Mouse (Mus musculus): Measurements from ENCODE around the gene Mfng. TPM values are rescaled to one million over a fixed set of nuclear protein-coding genes. Genes with fewer than 3 reads are reported as not detected.

The Mfng gene
- polyA plus RNA-seq (2015; fragmentation: Nextera tagmentation; extraction: Ambion mirVana), result 21.3 and 22.8 TPM in 2 replicates

DNA sequence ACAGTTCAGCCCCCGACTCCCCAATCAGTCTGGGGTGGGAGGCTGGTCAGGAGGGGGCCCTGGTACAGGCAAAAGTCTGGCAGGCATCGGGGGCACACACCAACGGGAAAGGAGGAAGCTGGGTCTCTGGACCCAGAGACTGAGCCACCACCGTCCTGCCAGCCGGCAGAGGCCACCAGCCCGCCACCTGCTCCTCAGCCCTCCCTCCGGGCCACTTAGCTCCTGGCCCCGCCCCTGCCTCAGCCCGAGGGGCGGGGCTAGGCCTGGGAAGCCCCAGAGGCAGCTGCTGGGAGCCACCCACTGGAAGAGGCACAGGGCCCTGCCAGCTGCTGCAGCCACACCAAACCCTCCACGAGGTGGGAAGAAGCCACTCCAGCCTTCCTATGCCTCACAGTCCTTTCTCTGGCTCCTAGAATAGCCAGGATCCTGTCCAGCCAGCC, at the start of gene Mfng:
Mfng (minus strand) TSS at position 186 of the 440 bp plus-strand sequence.
- Histone ChIP-seq H3K4me3 (replicated peaks) (peak within 1 kb of the TSS; percentile 28), H3K9ac (no peak within 1 kb of the TSS), H3K4me2 (replicated peaks) (peak within 1 kb of the TSS; percentile 30), H3K36me3 (no peaks in the 10 kb centered on the region), H3K27me3 (no peaks in the 10 kb centered on the region), H3K9me3 (replicated peaks) (no peaks in the 10 kb centered on the region), H3K4me1 (peaks cover 18% of the 10 kb centered on the region), H3K27ac (replicated peaks) (peak within 1 kb of the TSS; percentile 44)
- 5% methylated on average over 11 of the region's 11 CpGs for WGBS
- ATAC-seq (ENCODE audit: insufficient number of reproducible peaks, low FRiP score, low TSS enrichment, low read depth), result peak; percentile 78

DNA sequence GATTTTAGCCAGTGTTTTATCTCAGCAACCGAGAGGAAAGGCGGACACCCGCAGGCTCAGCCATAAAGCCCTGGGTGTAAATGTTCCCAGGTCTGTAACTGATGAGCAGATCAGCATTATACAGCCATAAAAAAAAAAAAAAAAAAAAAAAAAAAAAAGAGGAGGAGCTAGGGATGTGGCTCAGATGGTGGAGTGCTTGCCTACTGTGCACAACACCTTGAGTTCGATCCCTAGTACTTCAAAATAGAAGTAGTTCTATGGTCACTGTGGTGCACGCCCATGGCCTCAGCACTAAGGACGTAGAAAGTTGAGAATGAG, 42.8 kb upstream of the Mfng start:
- Histone ChIP-seq H3K4me3 (replicated peaks) (no peak overlapping the region), H3K4me2 (replicated peaks) (no peak overlapping the region), H3K27ac (replicated peaks) (0 out of 2 replicates have a peak overlapping the region, but pooled peaks have one; percentile 19), H3K27me3 (no peaks in the 10 kb centered on the region; the same call in none of the 2 replicates), H3K9ac (no peak overlapping the region), H3K36me3 (no peaks in the 10 kb centered on the region), H3K9me3 (replicated peaks) (no peaks in the 10 kb centered on the region), H3K4me1 (peaks cover 10% of the 10 kb centered on the region; the same call in 1 of the 2 replicates)
- no peak for ATAC-seq (ENCODE audit: insufficient number of reproducible peaks, low FRiP score, low TSS enrichment, low read depth)
- WGBS, result 64% methylated on average over 6 of the region's 6 CpGs

DNA sequence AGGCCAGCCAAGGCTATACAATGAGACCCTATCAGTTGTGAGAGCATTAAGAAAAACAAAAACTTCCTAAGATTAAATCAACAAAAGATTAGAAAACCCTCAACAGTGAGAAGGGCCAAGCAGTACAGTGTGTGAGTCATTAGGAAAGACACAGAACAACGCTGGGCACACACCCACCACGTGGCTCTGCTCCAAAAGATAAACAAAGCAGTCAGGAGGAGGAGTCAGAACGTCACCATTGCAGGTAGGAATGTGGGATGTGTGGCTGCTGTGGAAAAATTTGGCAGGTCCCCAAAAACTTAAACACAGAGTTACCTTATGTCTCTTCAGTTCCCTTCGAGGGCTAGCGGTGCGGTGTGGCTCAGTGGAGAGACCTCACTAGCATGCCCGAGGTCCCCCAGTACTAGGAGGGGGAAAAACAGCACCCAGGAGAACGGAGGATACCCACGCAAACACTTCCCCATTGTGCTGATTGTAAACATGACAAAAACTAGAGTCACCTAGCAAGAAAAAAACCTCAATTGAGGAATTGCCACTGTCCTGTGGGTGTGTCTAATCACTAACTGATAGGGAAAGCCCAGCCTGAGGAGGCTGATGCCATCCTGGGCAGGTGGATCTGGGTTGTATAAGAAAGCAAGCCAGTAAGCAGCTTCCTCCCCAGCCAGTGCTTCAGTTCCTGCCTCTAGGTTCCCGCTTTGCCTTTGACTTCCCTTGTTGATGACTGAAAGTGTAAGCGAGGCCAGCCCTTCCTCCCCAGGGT, 42.2 kb upstream of the Mfng start:
- Histone ChIP-seq H3K9ac (no peak overlapping the region), H3K4me2 (replicated peaks) (no peak overlapping the region), H3K27me3 (no peaks in the 10 kb centered on the region; the same call in 1 of the 2 replicates)

DNA sequence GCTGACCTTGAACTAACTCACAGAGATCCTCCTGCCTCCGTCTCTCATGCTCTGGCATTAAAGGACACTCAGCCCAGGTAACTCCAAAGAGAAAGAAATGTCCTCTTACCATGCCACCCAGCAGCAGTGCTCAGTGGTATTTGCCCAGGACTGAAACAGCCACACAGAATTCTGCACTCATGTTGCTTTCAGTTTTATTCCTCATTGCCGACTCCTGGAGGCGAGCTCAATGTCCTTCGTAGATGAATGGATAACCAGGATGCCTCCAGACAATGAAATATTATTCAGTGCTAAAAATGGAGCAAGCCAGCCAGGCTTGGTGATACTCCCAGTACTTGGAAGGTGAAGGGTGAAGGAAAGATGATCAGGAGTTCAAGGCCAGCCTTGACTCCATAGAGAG, 40.3 kb upstream of the Mfng start:
- Histone ChIP-seq H3K4me2 (replicated peaks) (no peak overlapping the region), H3K9me3 (replicated peaks) (no peaks in the 10 kb centered on the region), H3K4me3 (replicated peaks) (no peak overlapping the region), H3K27ac (replicated peaks) (no peak overlapping the region), H3K4me1 (peaks cover 20% of the 10 kb centered on the region), H3K9ac (no peak overlapping the region), H3K36me3 (no peaks in the 10 kb centered on the region), H3K27me3 (no peaks in the 10 kb centered on the region)
- WGBS, result 91% methylated on average over 4 of the region's 4 CpGs
- ATAC-seq (ENCODE audit: insufficient number of reproducible peaks, low FRiP score, low TSS enrichment, low read depth), result no peak

More for the DNA sequence above, 42.2 kb upstream of the Mfng start:
- Histone ChIP-seq H3K9me3 (replicated peaks) (no peaks in the 10 kb centered on the region), H3K4me1 (peaks cover 10% of the 10 kb centered on the region; the same call in 1 of the 2 replicates), H3K4me3 (replicated peaks) (no peak overlapping the region), H3K27ac (replicated peaks) (0 out of 2 replicates have a peak overlapping the region, but pooled peaks have one; percentile 19), H3K36me3 (no peaks in the 10 kb centered on the region)
- WGBS, result 45% methylated on average over 11 of the region's 11 CpGs
- ATAC-seq (ENCODE audit: insufficient number of reproducible peaks, low FRiP score, low TSS enrichment, low read depth), result peak; percentile 63; the same call in 1 of the 2 replicates

DNA sequence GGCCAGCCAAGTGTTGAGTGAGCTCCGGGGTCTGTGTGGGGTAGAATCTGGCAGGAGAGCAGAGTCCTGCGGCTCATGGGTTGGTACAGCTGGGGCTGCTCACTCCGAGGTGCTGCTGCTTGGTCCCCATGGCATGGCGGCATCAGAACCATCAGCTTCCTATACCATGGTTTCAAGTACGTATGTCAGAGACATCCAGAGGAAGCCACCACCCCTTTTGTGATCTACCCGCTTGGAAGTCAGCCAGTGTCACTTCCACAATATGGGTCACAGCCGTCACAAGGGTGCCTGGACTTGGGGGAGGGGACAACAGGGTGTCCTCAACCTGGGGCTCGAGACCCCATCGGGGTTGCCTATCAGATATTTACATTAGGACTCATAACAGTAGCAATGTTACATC, 36.9 kb upstream of the Mfng start:
- WGBS, result 61% methylated on average over 9 of the region's 9 CpGs
- H3K4me2 ChIP-seq (replicated peaks), result no peak overlapping the region
- H3K4me3 ChIP-seq (replicated peaks), result no peak overlapping the region
- H3K4me1 ChIP-seq, result peaks cover 23% of the 10 kb centered on the region
- H3K9ac ChIP-seq, result no peak overlapping the region
- no peaks in the 10 kb centered on the region for H3K9me3 ChIP-seq (replicated peaks)
- ATAC-seq (ENCODE audit: insufficient number of reproducible peaks, low FRiP score, low TSS enrichment, low read depth), result no peak
- H3K27me3 ChIP-seq, result no peaks in the 10 kb centered on the region
- no peak overlapping the region for H3K27ac ChIP-seq (replicated peaks)
- no peaks in the 10 kb centered on the region for H3K36me3 ChIP-seq

DNA sequence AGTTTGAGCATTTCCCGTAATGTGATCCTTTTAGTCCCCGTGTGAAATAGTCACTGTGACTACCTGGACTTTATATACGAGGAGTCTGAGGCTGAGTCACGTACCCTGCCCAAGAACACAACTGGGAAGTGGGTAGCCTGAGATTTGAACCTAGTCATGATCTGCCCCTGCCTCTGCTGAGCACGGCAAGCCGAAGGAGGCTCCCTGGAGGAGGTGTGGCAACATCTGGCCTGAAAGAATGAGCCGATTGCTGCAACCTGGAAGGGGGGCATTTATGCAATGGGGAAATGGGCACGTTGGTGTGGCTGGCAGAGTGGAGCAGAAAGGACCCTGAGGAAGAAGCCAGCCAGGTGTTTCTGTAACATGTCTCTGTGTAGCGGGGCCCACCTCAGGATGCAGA, 36.5 kb upstream of the Mfng start:
- Histone ChIP-seq H3K4me3 (replicated peaks) (no peak overlapping the region), H3K27ac (replicated peaks) (no peak overlapping the region), H3K36me3 (no peaks in the 10 kb centered on the region), H3K4me1 (peaks cover 21% of the 10 kb centered on the region), H3K9ac (no peak overlapping the region), H3K27me3 (no peaks in the 10 kb centered on the region), H3K9me3 (replicated peaks) (no peaks in the 10 kb centered on the region), H3K4me2 (replicated peaks) (no peak overlapping the region)
- ATAC-seq (ENCODE audit: insufficient number of reproducible peaks, low FRiP score, low TSS enrichment, low read depth), result no peak
- 45% methylated on average over 9 of the region's 9 CpGs for WGBS

DNA sequence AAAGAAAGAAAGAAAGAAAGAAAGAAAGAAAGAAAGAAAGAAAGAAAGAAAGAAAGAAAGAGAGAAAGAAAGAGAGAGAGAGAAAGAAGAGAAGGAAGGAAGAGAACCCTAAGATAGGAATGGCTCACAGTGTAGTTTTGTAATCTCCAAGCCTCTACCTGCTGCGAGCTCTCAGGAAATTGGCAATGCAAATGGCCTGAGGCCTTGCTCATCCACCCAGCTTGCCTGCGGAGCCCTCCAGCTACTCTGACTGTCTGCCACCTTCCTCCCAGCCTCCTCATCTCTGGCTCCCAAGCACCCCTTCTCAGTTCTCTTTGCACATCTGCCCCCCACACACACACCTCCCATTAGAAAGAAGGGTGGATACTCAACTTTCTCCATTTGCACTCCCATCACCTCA, 35.7 kb upstream of the Mfng start:
- H3K4me2 ChIP-seq (replicated peaks), result no peak overlapping the region
- H3K27ac ChIP-seq (replicated peaks), result no peak overlapping the region
- H3K4me3 ChIP-seq (replicated peaks), result no peak overlapping the region
- ATAC-seq (ENCODE audit: insufficient number of reproducible peaks, low FRiP score, low TSS enrichment, low read depth), result no peak
- no peak overlapping the region for H3K9ac ChIP-seq
- no peaks in the 10 kb centered on the region for H3K27me3 ChIP-seq
- 66% methylated on average over 2 of the region's 2 CpGs for WGBS
- no peaks in the 10 kb centered on the region for H3K36me3 ChIP-seq
- H3K9me3 ChIP-seq (replicated peaks), result no peaks in the 10 kb centered on the region
- peaks cover 25% of the 10 kb centered on the region for H3K4me1 ChIP-seq

DNA sequence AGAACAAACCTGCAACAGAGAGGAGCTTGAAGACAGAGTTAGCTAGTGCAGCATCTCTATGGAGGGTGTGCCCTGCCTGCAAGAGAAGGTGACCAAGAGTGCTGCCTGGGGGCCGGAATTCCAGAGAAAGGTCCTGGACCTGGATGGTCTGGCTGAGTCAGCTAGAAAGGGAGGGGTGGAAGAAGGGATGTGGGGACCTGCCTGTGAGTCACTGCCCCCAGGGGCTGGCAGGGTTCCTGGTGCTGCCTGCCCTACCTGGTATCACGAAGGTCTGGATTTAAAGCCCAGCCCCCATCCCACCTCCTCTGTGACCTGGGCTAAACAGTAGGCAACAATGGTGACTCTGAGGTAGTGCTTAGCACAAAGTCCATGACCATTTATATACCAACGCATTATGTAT, 33.9 kb upstream of the Mfng start:
- peaks cover 15% of the 10 kb centered on the region for H3K27me3 ChIP-seq
- no peak overlapping the region for H3K9ac ChIP-seq
- no peaks in the 10 kb centered on the region for H3K9me3 ChIP-seq (replicated peaks)
- H3K4me2 ChIP-seq (replicated peaks), result no peak overlapping the region
- H3K4me1 ChIP-seq, result peaks cover 43% of the 10 kb centered on the region
- H3K36me3 ChIP-seq, result no peaks in the 10 kb centered on the region
- H3K27ac ChIP-seq (replicated peaks), result no peak overlapping the region
- no peak overlapping the region for H3K4me3 ChIP-seq (replicated peaks)
- ATAC-seq (ENCODE audit: insufficient number of reproducible peaks, low FRiP score, low TSS enrichment, low read depth), result no peak
- WGBS, result 54% methylated on average over 3 of the region's 3 CpGs

DNA sequence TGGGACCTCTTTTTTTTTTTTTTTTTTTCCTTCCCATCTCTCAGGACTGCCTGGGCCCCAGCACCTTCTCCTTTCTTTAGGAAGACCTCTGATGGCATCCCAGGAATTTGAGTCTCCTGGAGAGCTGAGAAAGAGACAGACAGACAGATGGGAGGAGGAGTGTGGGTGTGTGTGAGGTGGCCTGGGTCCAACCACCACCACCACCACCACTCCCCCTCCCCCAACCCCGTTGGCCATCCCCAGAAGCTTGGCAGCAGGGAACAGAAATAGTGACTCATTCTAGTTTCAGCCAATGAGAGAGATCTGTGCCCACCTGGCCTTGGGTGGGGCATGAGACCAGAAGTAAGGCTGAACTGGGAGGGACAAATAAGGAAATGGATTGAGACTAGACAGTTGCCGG, 33.3 kb upstream of the Mfng start:
- H3K9ac ChIP-seq, result no peak overlapping the region
- H3K4me1 ChIP-seq, result peaks cover 47% of the 10 kb centered on the region
- WGBS, result 24% methylated on average over 2 of the region's 2 CpGs
- no peak overlapping the region for H3K4me2 ChIP-seq (replicated peaks)
- no peak for ATAC-seq (ENCODE audit: insufficient number of reproducible peaks, low FRiP score, low TSS enrichment, low read depth)
- no peaks in the 10 kb centered on the region for H3K9me3 ChIP-seq (replicated peaks)
- no peak overlapping the region for H3K27ac ChIP-seq (replicated peaks)
- H3K4me3 ChIP-seq (replicated peaks), result no peak overlapping the region
- H3K27me3 ChIP-seq, result peaks cover 17% of the 10 kb centered on the region
- no peaks in the 10 kb centered on the region for H3K36me3 ChIP-seq

DNA sequence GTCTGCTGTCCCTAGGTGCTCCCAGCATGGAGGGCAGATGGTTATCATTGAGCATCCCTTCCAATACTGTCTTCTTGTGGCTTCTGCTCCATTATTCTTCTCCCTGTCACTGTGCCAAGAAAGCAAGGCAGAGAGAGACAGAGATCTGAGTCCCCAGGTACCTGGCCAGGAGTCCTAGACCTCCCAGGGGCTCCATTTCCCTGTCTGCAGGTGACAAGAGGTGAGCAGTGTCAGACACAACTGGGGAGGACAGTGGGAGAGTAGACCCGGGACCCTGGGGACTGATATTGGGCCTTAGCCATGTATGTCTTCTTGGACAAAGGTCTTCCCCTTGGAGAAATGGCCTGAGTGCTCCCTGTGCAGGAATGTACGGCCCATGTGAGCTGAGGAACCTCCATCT, 32.1 kb upstream of the Mfng start:
- ATAC-seq (ENCODE audit: insufficient number of reproducible peaks, low FRiP score, low TSS enrichment, low read depth), result no peak
- Histone ChIP-seq H3K4me1 (peaks cover 51% of the 10 kb centered on the region), H3K36me3 (no peaks in the 10 kb centered on the region), H3K4me3 (replicated peaks) (no peak overlapping the region), H3K27ac (replicated peaks) (no peak overlapping the region), H3K4me2 (replicated peaks) (no peak overlapping the region), H3K9ac (no peak overlapping the region), H3K27me3 (peaks cover 28% of the 10 kb centered on the region), H3K9me3 (replicated peaks) (no peaks in the 10 kb centered on the region)
- 68% methylated on average over 2 of the region's 2 CpGs for WGBS

DNA sequence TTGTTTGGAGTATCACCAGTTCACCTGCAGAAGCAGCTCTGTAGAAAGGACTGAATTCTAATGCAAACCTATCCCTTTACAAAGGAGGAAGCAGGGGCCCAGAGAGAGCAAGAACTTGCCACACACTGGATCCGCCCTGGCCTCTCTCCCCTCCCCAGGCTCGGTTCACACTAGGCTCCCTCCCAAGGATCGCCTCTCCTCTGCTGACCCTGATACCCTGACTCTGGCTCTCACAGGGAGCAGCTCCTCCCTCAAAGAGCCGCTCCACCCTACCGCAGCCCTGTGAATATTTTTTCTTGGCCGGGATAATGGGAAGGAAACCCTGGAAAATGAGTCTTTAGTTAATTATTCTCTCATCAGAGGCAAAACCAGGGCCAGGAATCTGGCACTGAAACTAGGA, 31.1 kb upstream of the Mfng start:
- Histone ChIP-seq H3K36me3 (no peaks in the 10 kb centered on the region), H3K27me3 (peaks cover 28% of the 10 kb centered on the region), H3K27ac (replicated peaks) (no peak overlapping the region), H3K4me3 (replicated peaks) (no peak overlapping the region), H3K9me3 (replicated peaks) (no peaks in the 10 kb centered on the region), H3K4me2 (replicated peaks) (no peak overlapping the region), H3K9ac (no peak overlapping the region), H3K4me1 (peaks cover 44% of the 10 kb centered on the region)
- 22% methylated on average over 6 of the region's 6 CpGs for WGBS
- ATAC-seq (ENCODE audit: insufficient number of reproducible peaks, low FRiP score, low TSS enrichment, low read depth), result no peak

DNA sequence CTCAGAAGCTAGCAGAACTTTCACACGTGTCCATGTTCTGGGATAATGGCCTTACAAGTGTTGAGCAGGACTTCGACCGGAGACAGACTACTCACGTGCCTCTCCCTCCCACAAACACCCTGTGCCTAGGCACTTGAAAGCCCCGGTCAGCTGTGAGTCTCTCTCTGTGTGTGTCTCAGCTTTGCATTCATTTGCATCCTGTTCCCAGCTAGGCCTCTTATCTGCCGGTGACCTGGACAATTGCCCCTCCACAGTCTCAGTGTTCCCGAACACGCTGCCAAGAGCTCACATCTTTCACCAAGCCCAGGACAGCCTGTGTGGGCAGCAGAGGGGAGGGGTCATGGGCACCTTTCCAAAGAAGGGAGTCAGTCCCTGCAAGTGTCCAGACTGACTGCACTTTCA, 30.2 kb upstream of the Mfng start:
- Histone ChIP-seq H3K4me2 (replicated peaks) (no peak overlapping the region), H3K4me3 (replicated peaks) (peak overlapping the region; percentile 65), H3K9ac (no peak overlapping the region)

More for the DNA sequence above, 30.2 kb upstream of the Mfng start:
- ATAC-seq (ENCODE audit: insufficient number of reproducible peaks, low FRiP score, low TSS enrichment, low read depth), result no peak
- Histone ChIP-seq H3K9me3 (replicated peaks) (no peaks in the 10 kb centered on the region), H3K36me3 (no peaks in the 10 kb centered on the region), H3K27me3 (peaks cover 28% of the 10 kb centered on the region), H3K27ac (replicated peaks) (no peak overlapping the region), H3K4me1 (peaks cover 46% of the 10 kb centered on the region)
- WGBS, result 23% methylated on average over 8 of the region's 8 CpGs

Data from embryonic facial prominence, embryonic 15.5 days (tissue).